Mouse (Mus musculus) olfactory bulb, adult 2 months (tissue): ENCODE data around the gene Dffb. TPM values are rescaled to one million over a fixed set of nuclear protein-coding genes. Genes with fewer than 3 reads are reported as not detected.

Source experiments
- H3K27ac ChIP-seq: fragments of 200-500 bp; 2 replicates; pipeline ENCODE4 v1.5.1; 2012; ENCODE audit warnings: low read depth, low read length; ENCODE audit not compliant: insufficient read depth
- H3K4me1 ChIP-seq: fragments of 200-500 bp; 2 replicates; pipeline ENCODE4 v1.6.1; 2012; ENCODE audit warnings: low read length; ENCODE audit not compliant: control insufficient read depth, insufficient read depth
- H3K4me3 ChIP-seq: fragments of 200-500 bp; 2 replicates; pipeline ENCODE4 v1.5.1; 2012; ENCODE audit warnings: mild to moderate bottlenecking, low read depth, low read length, moderate library complexity; ENCODE audit not compliant: insufficient read depth
- CTCF ChIP-seq: fragments of 200-500 bp; IDR thresholded peaks from 2 replicates; pipeline ENCODE4 v1.5.1; 2012; ENCODE audit warnings: low read depth, mild to moderate bottlenecking, low read length, moderate library complexity; ENCODE audit not compliant: insufficient read depth
- POLR2A ChIP-seq: fragments of 200-500 bp; IDR thresholded peaks from 2 replicates; pipeline ENCODE4 v1.6.1; 2012; ENCODE audit warnings: mild to moderate bottlenecking, low read depth, low read length, moderate library complexity; ENCODE audit not compliant: insufficient read depth
- WGBS: fragments of 180-500 bp; shearing (Covaris S2); methylation state at CpG from one replicate; pipeline ENCODE4 v1.1.7; 2018; 5-methylcytosine and 5-hydroxymethylcytosine counted together
- polyA plus RNA-seq: library from polyadenylated mRNA; stranded (reverse); fragments of >200 nt; gene quantifications from 2 replicates; pipeline ENCODE4 v1.2.4, GENCODE M21; 2012; ENCODE audit warnings: low replicate concordance; ENCODE audit not compliant: missing spikeins, insufficient read depth, insufficient read length

Gene Dffb
- polyA plus RNA-seq, 1 experiment, result not detected

- H3K27ac ChIP-seq, result 0 out of 2 replicates have a peak overlapping the region, but pooled peaks have one; percentile 47
- peak overlapping the region; percentile 77 for H3K4me3 ChIP-seq
- TF ChIP-seq CTCF (no peak), POLR2A (no peak)
- 24% methylated on average over 13 of the region's 13 CpGs for WGBS
- peaks cover 34% of the 10 kb centered on the region for H3K4me1 ChIP-seq
Observed at GRCm38 (mm10) chr4:154010907-154011645, 36.1 kb upstream of the Dffb start.

DNA sequence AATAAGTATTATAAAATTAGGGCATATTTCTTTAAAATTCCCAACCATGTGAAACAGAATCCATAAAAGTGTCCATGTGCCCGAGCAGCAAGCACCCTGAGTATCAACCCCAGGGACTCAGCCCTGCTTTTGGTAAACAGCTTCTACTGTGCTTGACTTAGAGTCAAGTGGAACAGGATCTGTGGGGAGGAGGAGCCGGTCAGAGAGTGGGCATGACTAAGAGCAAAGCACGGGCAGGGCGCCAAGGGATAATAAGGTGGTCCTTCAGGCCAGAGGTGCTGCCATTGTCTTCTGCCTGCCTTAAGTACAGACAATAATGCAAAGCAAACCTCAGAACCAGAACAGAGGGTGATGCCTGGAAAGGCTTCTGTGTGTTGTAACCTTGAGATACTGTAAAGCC, 32.8 kb upstream of the Dffb start:
- Histone ChIP-seq H3K4me3 (no peak overlapping the region), H3K4me1 (peaks cover 22% of the 10 kb centered on the region), H3K27ac (no peak overlapping the region)
- 60% methylated on average over 4 of the region's 4 CpGs for WGBS
- TF ChIP-seq POLR2A (no peak), CTCF (no peak)

DNA sequence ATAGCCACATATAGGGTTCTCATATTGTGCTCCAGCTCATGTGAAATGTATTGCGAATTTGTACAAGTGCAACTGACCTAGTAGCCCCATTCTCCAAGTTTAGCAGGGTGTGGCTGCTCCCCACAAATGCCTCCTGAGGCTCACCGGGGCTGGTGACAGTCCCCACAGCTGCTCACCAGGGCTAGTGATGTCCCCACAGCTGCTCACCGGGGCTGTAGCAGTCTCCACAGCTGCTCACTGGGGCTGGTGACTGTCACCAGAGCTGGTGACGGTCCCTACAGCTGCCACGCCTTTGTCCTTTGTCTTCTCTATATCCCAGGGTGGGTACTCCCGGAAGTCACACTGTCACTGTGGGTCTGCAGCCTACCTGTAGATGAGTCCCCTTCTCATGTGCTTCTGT, 31.3 kb upstream of the Dffb start:
- no peak overlapping the region for H3K4me3 ChIP-seq
- WGBS, result 80% methylated on average over 6 of the region's 6 CpGs
- TF ChIP-seq CTCF (no peak), POLR2A (no peak)

GRCm38 (mm10) chr4:154005488-154005887, 30.6 kb upstream of the Dffb start:
- Histone ChIP-seq H3K4me3 (no peak overlapping the region), H3K4me1 (peaks cover 14% of the 10 kb centered on the region), H3K27ac (no peak overlapping the region)
- WGBS, result 81% methylated on average over 5 of the region's 5 CpGs
- no peak for TF ChIP-seq POLR2A
- TF ChIP-seq CTCF, result no peak

More for the DNA sequence above, 31.3 kb upstream of the Dffb start:
- Histone ChIP-seq H3K4me1 (peaks cover 17% of the 10 kb centered on the region), H3K27ac (no peak overlapping the region)

GRCm38 (mm10) chr4:153993505-153993904, 18.6 kb upstream of the Dffb start:
- H3K27ac ChIP-seq, result no peak overlapping the region
- WGBS, result 91% methylated on average over 8 of the region's 8 CpGs
- no peak for TF ChIP-seq POLR2A
- TF ChIP-seq CTCF, result no peak
- no peaks in the 10 kb centered on the region for H3K4me1 ChIP-seq
- H3K4me3 ChIP-seq, result no peak overlapping the region

- 89% methylated on average over 10 of the region's 10 CpGs for WGBS
- Histone ChIP-seq H3K4me1 (no peaks in the 10 kb centered on the region), H3K27ac (no peak overlapping the region), H3K4me3 (no peak overlapping the region)
- TF ChIP-seq POLR2A (no peak), CTCF (no peak)
Observed at GRCm38 (mm10) chr4:153992715-153993114, 17.8 kb upstream of the Dffb start.

DNA sequence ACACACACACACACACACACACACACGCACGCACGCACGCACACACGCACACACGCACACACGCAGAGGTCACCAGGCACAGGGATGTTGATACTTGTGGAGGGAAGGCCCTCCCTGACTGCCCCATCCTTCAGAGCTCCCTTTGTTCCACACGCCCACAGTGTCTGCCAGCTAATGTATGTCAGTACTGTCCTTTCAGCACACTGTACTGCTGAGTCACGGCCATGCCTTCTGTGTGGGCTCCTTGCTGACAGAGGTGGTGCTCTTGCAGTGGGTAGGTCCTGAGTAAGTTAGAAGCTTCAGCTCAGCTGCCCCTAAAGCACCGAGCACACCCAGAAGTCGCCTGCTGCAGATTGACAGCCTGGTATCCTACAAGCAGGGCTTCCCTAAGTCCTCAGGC, 5.5 kb upstream of the Dffb start:
- WGBS, result 59% methylated on average over 11 of the region's 11 CpGs
- Histone ChIP-seq H3K4me1 (peaks cover 23% of the 10 kb centered on the region), H3K4me3 (no peak overlapping the region), H3K27ac (peak overlapping the region; percentile 28; the same call in 1 of the 2 replicates)
- TF ChIP-seq CTCF (no peak), POLR2A (no peak)

GRCm38 (mm10) chr4:153979243-153979642, 4.3 kb upstream of the Dffb start:
- 88% methylated on average over 10 of the region's 10 CpGs for WGBS
- peaks cover 23% of the 10 kb centered on the region for H3K4me1 ChIP-seq
- no peak overlapping the region for H3K4me3 ChIP-seq
- no peak for TF ChIP-seq POLR2A
- TF ChIP-seq CTCF, result no peak
- H3K27ac ChIP-seq, result no peak overlapping the region

- Histone ChIP-seq H3K27ac (no peak overlapping the region), H3K4me3 (peak overlapping the region; percentile 44), H3K4me1 (peaks cover 27% of the 10 kb centered on the region)
- WGBS, result 22% methylated on average over 6 of the region's 6 CpGs
- no peak for TF ChIP-seq POLR2A
- no peak for TF ChIP-seq CTCF
Observed at GRCm38 (mm10) chr4:153975768-153976167, 842 bp upstream of the Dffb start.

DNA sequence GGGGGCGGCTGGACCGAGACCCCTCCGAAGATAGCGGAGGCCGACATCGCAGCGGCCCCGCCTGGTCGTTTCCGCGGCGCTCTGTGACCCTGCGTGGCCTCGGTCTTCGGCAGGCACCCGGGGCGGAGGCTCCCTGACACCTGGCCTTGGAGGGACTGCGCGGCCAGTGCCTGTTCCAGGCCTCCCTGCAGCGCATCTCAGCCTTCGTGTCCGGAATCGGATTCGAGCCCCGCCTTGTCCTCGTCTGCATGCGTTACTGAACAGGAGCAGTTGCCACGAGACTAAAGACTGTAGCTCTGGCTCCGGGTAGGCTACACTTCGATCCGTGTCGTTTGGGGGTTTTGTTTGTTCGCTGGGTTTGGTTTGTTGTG, 351 bp upstream of the Dffb start:
- TF ChIP-seq POLR2A, result no peak; the same call in 1 of the 2 replicates
- no peak for TF ChIP-seq CTCF
- Histone ChIP-seq H3K4me1 (peaks cover 22% of the 10 kb centered on the region), H3K27ac (peak overlapping the region; percentile 22; the same call in 1 of the 2 replicates), H3K4me3 (peak overlapping the region; percentile 69)
- WGBS, result under 1% methylated on average over 33 of the region's 33 CpGs
